Mouse (Mus musculus) MN1 (cell line): ENCODE data around the gene Trim65.
"Not testable (repeated sequence)": the region's sequence is repeated elsewhere in the genome, so short reads cannot be mapped to it uniquely, and the experiment has no call there.

Experiments used
- DNase-seq: peaks from one replicate; pipeline ENCODE4 v3.0.0-alpha.2; 2016; ENCODE audit warnings: low spot score

Trim65 gene

DNA sequence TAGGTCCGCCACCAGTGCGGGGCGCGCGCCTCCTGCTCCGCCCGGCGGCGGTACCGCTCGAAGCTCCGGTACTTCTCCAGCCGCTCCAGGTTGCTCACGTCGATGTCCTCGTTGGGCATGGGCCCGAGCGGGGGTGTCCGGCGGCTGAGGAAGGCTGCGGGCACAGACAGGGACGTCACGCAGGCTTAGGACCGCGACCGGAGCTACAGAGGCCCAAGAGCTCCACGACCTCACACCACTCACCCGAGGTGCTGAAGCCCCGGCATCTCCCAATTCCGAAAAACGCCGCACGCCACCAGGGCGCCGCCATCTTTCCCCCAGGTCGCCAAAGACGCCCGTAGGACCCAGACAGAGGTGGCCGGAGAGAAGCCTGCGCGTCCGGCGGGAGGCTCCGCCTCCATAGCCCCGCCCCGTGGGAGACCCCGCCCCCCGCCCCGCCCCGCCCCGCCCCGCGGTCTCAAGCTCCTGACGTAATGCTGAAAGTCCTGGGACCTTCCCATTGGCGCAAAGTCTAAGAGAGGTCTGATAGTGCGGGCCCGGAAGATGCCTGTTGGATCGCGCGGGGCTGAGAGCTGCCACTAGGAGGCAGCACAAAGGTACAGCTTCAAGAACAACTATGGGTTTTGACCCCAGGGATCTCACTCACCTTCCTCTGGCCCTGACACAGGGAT is 7.7 kb upstream of the Trim65 start, which contains the start of gene Mrpl38:
Gene Mrpl38 (minus strand): TSS at position 401 of the 671 bp plus-strand sequence.
- DNase-seq: peak; percentile 94

GRCm38 (mm10) chr11:116138096-116138467 is 7.2 kb upstream of the Trim65 start:
- DNase-seq: no peak

- DNase-seq: no peak
These were observed 3.2 kb upstream of the Trim65 start for GRCm38 (mm10) chr11:116134171-116134570.

DNA sequence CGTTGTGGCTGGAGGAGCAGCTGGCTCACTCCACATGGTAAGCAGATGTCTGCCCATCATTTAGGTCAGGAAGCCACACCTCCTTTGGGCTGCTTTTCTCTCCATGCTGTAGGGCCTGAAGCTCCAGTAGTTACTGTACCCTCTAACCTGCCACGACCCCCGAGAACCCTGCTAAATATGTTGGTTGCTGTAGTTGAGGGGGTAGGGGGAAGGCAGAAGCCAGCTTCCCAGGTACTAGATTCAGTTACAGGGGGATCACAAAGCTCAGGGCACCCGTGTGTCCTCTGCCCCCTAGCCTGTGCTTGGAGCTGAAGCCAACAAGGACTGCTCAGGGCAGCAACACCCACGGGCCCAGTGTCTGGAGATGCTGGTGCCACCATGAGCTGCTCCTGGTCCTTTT is 2.6 kb upstream of the Trim65 start:
- DNase-seq: peak; percentile 41

DNA sequence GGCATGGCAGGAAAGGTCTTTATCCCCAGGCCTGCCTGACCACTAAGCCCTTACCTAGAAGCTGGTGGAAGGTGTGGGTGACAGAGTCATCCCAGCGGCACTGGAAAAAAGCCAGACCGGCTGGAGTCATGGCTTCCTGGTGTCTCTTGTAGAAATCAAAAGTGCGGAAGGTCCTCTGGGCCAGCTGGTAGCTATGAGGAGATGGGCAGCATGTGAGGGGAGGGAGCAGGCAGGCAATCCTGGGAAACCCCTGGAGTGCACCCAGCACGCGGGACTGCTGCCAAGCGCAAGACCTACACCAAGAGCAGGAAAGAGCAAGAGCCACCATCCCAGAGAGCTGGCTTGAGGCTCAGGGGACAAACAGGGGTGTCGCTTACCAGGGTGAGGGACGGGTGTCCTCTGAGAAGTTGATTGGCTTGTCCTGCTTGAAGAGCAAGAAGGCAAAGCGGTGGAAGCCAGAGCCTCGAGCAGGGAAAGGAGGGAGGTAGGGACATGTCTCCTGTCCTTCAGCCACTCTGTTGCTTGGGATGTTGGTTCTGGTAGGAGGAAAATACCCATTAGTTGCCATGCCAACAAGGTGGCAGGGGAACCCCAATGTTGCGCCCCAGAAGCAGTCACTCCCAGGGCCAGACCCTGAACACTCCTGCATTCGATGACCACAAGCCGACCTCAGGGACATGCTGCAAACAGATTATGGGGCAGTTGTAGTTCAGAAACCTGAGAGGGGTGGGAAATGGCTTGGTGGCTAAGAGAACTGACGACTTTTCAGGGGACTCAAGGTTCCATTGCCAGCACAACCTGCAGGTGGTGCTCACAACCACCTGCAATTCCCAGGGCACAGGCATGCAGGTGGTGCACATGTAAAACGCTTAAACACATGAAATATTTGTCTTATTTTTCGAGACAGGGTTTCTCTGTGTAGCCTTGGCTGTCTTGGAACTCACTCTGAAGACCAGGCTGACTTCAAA is 1.7 kb upstream of the Trim65 start:
- peak; percentile 53 for DNase-seq

- DNase-seq: no peak
These were observed 632 bp upstream of the Trim65 start for GRCm38 (mm10) chr11:116131349-116132170.

- DNase-seq: peak; percentile 16
These were observed 888 bp downstream of the Trim65 start for GRCm38 (mm10) chr11:116129993-116130487.

GRCm38 (mm10) chr11:116129091-116129790 is 1.7 kb downstream of the Trim65 start:
- no peak for DNase-seq

- no peak for DNase-seq
These were observed 2.9 kb downstream of the Trim65 start for GRCm38 (mm10) chr11:116127986-116128385.

DNA sequence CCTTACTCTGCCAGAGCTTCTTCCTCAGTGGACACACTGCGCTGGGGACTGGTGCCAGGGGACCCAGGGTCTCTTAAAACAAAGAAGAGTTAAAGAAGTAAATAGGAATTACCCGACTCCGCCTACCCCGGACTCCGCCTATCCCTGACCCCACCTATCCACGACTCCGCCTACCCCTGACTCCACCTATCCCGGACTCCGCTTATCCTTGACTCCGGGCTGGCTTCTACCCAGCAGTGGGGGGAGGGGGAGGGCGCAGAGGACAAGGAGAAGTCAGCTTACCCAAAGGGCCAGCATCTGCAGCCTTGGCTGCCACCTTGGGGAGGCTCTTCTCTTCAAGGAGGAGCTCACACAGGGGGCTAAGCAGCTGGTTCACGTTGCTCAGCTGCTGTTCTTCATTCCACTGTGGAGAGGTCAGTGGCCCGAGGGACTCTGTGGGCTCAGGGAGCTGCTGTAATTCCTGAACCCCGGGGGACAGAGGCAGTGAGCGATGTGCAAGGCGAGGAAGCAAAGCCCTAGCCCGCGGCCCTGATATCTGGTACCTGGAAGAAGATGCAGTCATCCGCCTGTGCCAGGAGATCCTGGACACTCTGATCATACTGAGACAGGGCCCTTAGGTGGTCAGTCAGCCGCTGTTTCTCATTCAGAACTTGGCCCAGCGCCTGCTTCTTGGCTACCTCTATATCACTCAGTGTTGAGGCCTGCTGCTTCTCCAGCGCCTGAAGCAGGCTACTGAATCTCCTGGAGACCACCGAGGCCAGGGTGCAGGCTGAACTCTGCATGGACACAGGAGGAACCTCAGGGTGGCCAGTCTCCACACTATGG is 3.6 kb downstream of the Trim65 start, which contains the start of gene Trim47:
Gene Trim47 (minus strand): TSS at position 55 of the 825 bp plus-strand sequence.
- no peak for DNase-seq

GRCm38 (mm10) chr11:116126261-116126660 is 4.7 kb downstream of the Trim65 start:
- DNase-seq: no peak

GRCm38 (mm10) chr11:116121731-116122245 is 9.1 kb downstream of the Trim65 start:
- not testable (repeated sequence) for DNase-seq

- DNase-seq: no peak
These were observed 13.1 kb downstream of the Trim65 start for GRCm38 (mm10) chr11:116117819-116118218.

DNA sequence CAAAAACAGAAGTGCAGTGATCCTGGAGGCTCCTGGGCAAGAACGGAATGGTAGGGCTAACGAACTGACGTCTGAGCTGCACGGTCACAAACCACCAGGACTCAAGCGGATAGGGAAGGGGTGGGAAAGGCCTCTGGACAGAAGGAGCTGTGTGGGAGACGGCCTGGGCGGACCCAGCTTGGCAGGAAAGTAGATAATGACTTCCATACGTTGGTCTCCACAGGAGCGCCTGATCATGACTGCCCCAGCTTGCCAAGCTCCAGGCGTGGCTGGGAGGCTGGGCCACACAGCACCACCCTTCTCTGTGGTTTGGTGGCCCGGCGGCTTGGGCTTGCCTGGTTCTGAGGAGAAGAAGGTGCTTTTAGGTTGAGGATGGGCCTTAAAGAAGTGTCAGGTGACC is 13.7 kb downstream of the Trim65 start:
- DNase-seq: no peak

DNA sequence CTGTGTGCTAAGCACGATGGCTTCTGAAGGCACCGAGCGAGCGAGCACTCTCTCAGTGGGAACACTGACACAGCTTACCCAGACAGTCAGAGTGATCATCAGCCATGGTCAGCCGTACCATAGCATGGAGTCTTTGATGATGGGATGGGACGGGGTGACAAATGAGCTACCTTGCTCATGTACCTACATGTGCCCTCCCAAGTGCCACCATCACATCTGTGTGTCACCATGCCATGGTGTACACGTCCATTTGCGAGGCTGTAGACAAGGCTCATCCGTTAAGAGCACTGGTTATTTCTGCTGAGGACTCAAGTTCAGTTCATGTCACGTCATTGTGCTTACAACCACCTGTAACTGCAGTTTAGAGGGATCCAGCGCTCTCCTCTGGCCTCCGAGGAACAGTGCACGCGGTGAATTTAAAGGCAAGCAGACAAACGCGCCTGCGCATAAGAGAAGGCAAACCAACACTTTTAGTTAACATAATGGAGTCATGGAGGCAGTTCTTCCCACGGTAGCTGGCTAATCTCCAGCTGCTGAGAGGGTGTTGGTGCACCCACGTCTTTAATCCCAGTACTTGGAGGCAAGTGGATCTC is 19.2 kb downstream of the Trim65 start:
- no peak for DNase-seq

GRCm38 (mm10) chr11:116111067-116111466 is 19.9 kb downstream of the Trim65 start:
- no peak for DNase-seq

- peak; percentile 34 for DNase-seq
These were observed 20.4 kb downstream of the Trim65 start for GRCm38 (mm10) chr11:116110540-116110939.

DNA sequence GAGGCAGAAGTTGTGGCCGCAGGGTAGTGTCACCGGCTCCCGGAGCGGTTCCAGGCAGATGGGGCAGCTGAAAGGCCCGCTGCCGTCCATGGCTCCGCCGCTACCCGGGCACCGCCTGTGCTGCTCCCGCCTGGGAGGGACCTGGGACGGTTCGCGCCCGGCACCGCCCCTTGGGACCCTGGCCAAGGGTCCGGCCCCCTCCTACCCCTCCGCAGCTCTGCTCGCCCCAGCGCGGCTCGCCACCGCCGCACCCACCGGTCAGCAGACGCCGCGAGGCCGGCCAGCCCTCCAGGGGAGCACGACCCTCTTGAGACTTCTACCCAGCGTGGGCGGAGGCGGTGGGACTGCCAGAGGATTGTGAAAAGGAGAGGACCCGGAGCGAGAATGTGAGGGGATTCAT is 20.8 kb downstream of the Trim65 start:
- DNase-seq: peak; percentile 83

DNA sequence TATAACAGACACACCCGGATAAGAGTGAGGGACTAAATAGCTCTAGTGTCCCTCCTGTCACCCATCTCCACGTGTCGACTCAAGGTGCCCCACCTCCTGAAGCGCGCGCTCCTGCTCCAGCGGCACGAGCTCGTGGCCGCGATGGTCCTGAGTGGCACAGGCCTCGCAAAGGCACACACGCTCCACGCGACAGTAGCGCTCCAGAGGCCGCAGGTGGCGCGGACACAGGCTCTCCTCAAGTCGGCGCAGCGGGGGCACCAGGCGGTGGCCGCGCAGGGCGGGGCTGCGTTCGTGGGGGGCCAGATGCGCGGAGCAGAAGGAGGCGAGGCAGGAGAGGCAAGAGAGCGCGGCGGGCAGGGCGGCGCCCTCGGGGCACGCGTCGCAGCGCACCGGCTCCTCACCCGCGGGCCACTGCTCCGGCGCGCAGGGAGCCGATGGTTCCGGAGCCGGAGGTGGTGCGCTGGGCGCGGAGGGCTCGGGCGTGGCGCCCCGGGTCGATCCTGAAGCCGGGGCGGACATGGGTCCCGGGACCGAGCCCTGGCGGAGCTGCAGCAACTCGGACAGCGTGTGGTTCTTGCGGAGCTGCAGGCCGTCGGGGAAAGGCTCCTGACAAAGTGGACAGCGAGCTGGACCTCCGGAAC is 21.4 kb downstream of the Trim65 start:
- DNase-seq: peak; percentile 67
